Mouse (Mus musculus): ENCODE measurements at regions not wholly inside any gene's neighbourhood (a gene's known extent, or its start where the extent isn't known, plus 50 kb on each side); places are given as distances from the start of the nearest gene placed in this dataset.

GRCm38 (mm10) chr5:97181249-97181648, 69.9 kb upstream of the Paqr3 start:
- no peak for TF ChIP-seq POLR2A (IDR thresholded peaks at IDR 0.05; ENCODE audit: control insufficient read depth, low read depth, low read length)
- TF ChIP-seq CTCF (IDR thresholded peaks at IDR 0.05; ENCODE audit: control insufficient read depth, insufficient read depth, insufficient replicate concordance, low read depth, low read length) = no peak

Measured in testis, adult 2 months (tissue).